Mouse (Mus musculus) midbrain, postnatal 0 days (tissue): ENCODE measurements around the gene Tspan14. TPM values are rescaled to one million over a fixed set of nuclear protein-coding genes. Genes with fewer than 3 reads are reported as not detected.

Experiments used
- ATAC-seq: fragments of 200-750 bp; cut with Nextera tagmentation; 2 replicates; pipeline ENCODE4 v1.8.0; 2017; ENCODE audit warnings: moderate number of reproducible peaks, mild to moderate bottlenecking, moderate TSS enrichment, moderate library complexity; ENCODE audit not compliant: low FRiP score
- DNase-seq: peaks from one replicate; pipeline ENCODE4 v3.0.0-alpha.2; 2015; ENCODE audit warnings: low spot score
- H3K27ac ChIP-seq: fragments of 300-500 bp; sonication (generic); 2 replicates; pipeline ENCODE4 v1.5.1; 2014; ENCODE audit warnings: low read depth, mild to moderate bottlenecking, low read length, mixed read lengths
- H3K27me3 ChIP-seq: fragments of 300-500 bp; sonication (generic); 2 replicates; pipeline ENCODE4 v1.6.1; 2014; ENCODE audit warnings: low read length, control low read depth, mixed read lengths; ENCODE audit not compliant: insufficient read depth
- H3K36me3 ChIP-seq: fragments of 300-500 bp; sonication (generic); 2 replicates; pipeline ENCODE4 v1.6.1; 2014; ENCODE audit warnings: low read length, control low read depth, mixed read lengths; ENCODE audit not compliant: insufficient read depth
- H3K4me1 ChIP-seq: fragments of 300-500 bp; sonication (generic); 2 replicates; pipeline ENCODE4 v1.6.1; 2014; ENCODE audit warnings: mild to moderate bottlenecking, control low read depth, antibody characterized with exemption, low read length, mixed read lengths; ENCODE audit not compliant: insufficient read depth
- H3K4me2 ChIP-seq: fragments of 300-500 bp; sonication (generic); 2 replicates; pipeline ENCODE4 v1.6.1; 2014; ENCODE audit warnings: low read depth, mild to moderate bottlenecking, low read length, mixed read lengths; ENCODE audit not compliant: poor library complexity, severe bottlenecking
- H3K4me3 ChIP-seq: fragments of 300-500 bp; sonication (generic); 2 replicates; pipeline ENCODE4 v1.5.1; 2014; ENCODE audit warnings: low read depth, mild to moderate bottlenecking, low read length, moderate library complexity
- H3K9ac ChIP-seq: fragments of 300-500 bp; sonication (generic); replicated peaks from 2 replicates; pipeline ENCODE4 v1.6.1; 2014; ENCODE audit warnings: mild to moderate bottlenecking, low read length, moderate library complexity, mixed read lengths; ENCODE audit not compliant: poor library complexity, severe bottlenecking
- H3K9me3 ChIP-seq: fragments of 300-500 bp; sonication (generic); 2 replicates; pipeline ENCODE4 v1.6.1; 2016; ENCODE audit warnings: low read length, control low read depth
- CTCF ChIP-seq: IDR thresholded peaks from 2 replicates; pipeline ENCODE4 v1.5.1; 2016; ENCODE audit warnings: antibody characterized with exemption, mild to moderate bottlenecking
- WGBS: fragments of 180-500 bp; shearing (Covaris S2); extraction: QIAGEN DNeasy Blood & Tissue Kit; methylation state at CpG from one replicate; pipeline ENCODE4 v1.1.7; 2014; 5-methylcytosine and 5-hydroxymethylcytosine counted together
- polyA plus RNA-seq: library from polyadenylated mRNA; unstranded; fragments of >200 nt; fragmentation: Nextera tagmentation; extraction: Ambion mirVana; gene quantifications from 2 replicates; pipeline ENCODE4 v1.2.1, GENCODE M21; 2015
- total RNA-seq: library from RNA; depleted of rRNA; stranded (reverse); fragments of >200 nt; gene quantifications from 2 replicates; pipeline ENCODE4 v1.2.3, GENCODE M21; 2014

The Tspan14 gene
- total and polyA plus RNA-seq, 2 experiments from 2014 or later, result 28.3 to 31.2 TPM

DNA sequence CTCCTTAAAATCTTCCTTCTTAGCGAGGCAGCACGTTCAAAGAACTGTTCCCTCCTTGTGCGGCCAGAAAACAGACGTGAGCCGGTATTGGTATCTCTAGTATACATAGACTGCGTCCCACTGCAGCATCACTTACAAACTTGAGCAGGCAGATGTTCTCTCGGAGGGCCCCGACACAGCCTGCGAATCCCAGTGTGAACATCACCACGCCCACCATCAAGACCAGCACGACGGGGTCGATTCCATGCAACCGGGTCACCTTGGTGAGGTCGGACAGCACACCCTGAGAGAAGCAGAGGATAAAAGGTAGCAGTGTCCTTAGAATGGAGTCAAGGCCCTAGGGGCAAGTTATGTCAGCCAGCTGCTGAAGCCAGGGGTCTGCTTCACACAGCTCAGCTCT lies 49.9 kb downstream of the Tspan14 start:
- DNase-seq (no peak), ATAC-seq (no peak)
- no peak overlapping the region for H3K27ac ChIP-seq
- no peak for TF ChIP-seq CTCF
- WGBS, result 97% methylated on average over 14 of the region's 15 CpGs
- peaks cover 17% of the 10 kb centered on the region for H3K36me3 ChIP-seq
- H3K9me3 ChIP-seq, result no peaks in the 10 kb centered on the region
- no peak overlapping the region for H3K4me2 ChIP-seq
- no peaks in the 10 kb centered on the region for H3K4me1 ChIP-seq
- no peak overlapping the region for H3K9ac ChIP-seq
- no peak overlapping the region for H3K4me3 ChIP-seq
- no peaks in the 10 kb centered on the region for H3K27me3 ChIP-seq

DNA sequence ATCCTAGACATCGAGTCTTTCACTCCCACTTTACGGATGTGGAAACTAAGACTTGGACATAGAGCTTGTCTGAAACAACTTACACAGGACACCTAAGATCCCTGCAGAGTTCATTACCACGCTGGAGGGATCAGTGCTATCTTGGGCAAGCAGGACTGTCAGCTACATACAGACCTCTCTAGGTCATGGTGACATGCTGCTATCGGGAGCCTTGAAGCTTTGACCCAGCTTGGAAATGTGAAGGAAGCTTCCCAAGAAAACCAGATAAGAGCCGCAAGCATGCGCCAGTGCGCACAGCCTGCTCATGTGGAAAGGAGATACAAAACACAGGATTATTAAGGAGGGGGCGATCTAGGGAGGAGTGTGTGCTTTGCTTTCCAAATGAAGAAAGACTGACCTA lies 50.8 kb downstream of the Tspan14 start:
- Histone ChIP-seq H3K4me2 (no peak overlapping the region), H3K4me1 (no peaks in the 10 kb centered on the region), H3K27ac (no peak overlapping the region), H3K4me3 (no peak overlapping the region), H3K9ac (no peak overlapping the region), H3K36me3 (peaks cover 18% of the 10 kb centered on the region), H3K9me3 (no peaks in the 10 kb centered on the region), H3K27me3 (no peaks in the 10 kb centered on the region)
- 85% methylated on average over 8 of the region's 8 CpGs for WGBS
- DNase-seq (no peak), ATAC-seq (no peak)
- TF ChIP-seq CTCF, result no peak

DNA sequence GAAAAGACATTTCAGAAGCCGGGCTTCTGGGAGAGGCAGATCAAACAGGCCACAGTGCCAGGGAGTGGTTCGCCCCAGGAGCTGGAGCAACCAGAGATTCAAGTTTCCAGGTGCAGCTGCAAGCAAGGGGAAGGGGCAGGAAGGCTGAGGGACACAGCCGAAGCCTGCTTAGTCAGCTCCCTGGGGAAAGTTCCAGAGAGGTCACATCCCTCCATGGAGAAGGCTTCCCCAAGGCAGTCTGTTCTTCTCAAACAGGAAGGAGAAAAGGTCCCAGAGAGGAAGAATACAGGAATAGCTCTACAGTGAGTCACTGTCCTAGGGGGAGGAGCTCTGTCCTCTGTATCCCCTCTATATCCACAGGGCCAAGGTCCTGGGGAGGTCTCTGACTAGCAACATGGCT lies 51.9 kb downstream of the Tspan14 start:
- Histone ChIP-seq H3K4me1 (no peaks in the 10 kb centered on the region), H3K4me2 (no peak overlapping the region), H3K4me3 (no peak overlapping the region), H3K27ac (no peak overlapping the region), H3K36me3 (peaks cover 24% of the 10 kb centered on the region), H3K27me3 (no peaks in the 10 kb centered on the region), H3K9ac (no peak overlapping the region), H3K9me3 (no peaks in the 10 kb centered on the region)
- 77% methylated on average over 3 of the region's 3 CpGs for WGBS
- DNase-seq, result no peak
- no peak for ATAC-seq
- TF ChIP-seq CTCF, result no peak

DNA sequence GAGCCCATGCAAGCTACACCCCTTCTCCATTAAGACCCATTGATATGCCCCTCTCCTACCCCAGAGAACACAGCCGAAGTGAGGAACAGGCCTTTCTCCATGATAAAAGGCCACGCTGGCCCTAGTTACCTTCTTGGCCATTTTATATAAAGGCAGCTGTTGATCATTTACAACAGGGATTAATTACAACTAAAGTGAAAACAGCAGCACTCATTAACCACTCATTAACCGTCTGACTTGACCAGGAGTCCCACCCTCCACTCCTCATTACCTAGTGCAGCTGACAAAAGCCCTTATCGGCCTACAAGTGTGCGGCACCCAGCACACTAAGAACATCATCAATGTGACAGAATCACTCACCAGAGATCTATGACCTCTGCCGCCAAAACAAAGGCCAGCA lies 52.9 kb downstream of the Tspan14 start:
- Histone ChIP-seq H3K9me3 (no peaks in the 10 kb centered on the region), H3K9ac (no peak overlapping the region), H3K27me3 (no peaks in the 10 kb centered on the region), H3K4me2 (no peak overlapping the region), H3K36me3 (peaks cover 33% of the 10 kb centered on the region), H3K4me1 (no peaks in the 10 kb centered on the region), H3K27ac (no peak overlapping the region), H3K4me3 (no peak overlapping the region)
- no peak for TF ChIP-seq CTCF
- ATAC-seq (no peak), DNase-seq (no peak)
- WGBS, result 93% methylated on average over 6 of the region's 6 CpGs

DNA sequence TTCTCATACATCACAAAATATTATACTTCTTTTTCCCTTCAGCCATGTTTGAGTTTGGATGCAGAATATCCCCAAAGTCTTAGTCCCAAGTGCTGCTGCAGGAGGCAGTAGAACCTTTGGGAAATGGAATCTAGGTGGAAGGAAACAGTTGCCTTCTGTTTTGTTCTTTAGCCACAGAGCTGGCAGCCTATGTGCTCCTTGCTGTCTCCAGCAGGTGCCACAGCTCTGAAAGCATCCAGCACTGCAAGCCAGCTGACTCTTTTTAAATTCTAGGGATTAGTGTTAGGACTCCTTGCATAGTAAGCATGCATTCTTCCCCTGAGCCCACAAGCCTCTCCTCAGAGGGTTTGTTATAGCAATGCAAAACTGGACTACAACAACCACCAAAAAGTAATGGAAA lies 55.1 kb downstream of the Tspan14 start:
- H3K4me3 ChIP-seq, result no peak overlapping the region
- H3K36me3 ChIP-seq, result peaks cover 52% of the 10 kb centered on the region
- no peak overlapping the region for H3K9ac ChIP-seq
- no peaks in the 10 kb centered on the region for H3K4me1 ChIP-seq
- H3K27me3 ChIP-seq, result no peaks in the 10 kb centered on the region
- no peak; the same call in 1 of the 2 replicates for TF ChIP-seq CTCF
- H3K4me2 ChIP-seq, result no peak overlapping the region
- DNase-seq, result no peak
- H3K9me3 ChIP-seq, result no peaks in the 10 kb centered on the region
- ATAC-seq, result no peak
- no peak overlapping the region for H3K27ac ChIP-seq

DNA sequence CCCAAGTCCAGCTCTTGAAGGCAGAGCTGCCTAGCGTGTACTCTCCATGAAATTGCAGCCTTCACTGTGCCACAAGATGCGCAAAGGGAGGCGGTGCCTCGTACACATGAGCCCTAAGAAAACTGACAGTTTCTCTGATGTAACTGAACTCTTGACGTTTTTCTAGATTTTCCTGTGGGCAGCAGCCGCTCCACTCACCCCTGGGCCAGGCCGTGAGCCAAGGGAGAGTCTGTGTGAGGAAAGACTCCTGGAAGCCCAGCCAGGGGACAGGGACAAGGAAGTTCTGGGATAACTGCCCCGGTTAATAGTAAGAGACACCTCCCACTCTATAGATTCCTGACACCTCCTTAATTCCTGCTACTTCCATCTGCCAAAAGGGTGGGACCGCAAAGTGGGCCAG lies 57.8 kb downstream of the Tspan14 start:
- no peak overlapping the region for H3K4me2 ChIP-seq
- H3K9ac ChIP-seq, result no peak overlapping the region
- no peak overlapping the region for H3K27ac ChIP-seq
- H3K4me3 ChIP-seq, result no peak overlapping the region
- no peaks in the 10 kb centered on the region for H3K9me3 ChIP-seq
- peaks cover 43% of the 10 kb centered on the region for H3K36me3 ChIP-seq
- no peaks in the 10 kb centered on the region for H3K4me1 ChIP-seq
- no peaks in the 10 kb centered on the region for H3K27me3 ChIP-seq
- TF ChIP-seq CTCF, result no peak
- 93% methylated on average over 9 of the region's 9 CpGs for WGBS
- DNase-seq, result no peak
- ATAC-seq, result no peak
